Mouse (Mus musculus): ENCODE measurements at regions not wholly inside any gene's neighbourhood (a gene's known extent, or its start where the extent isn't known, plus 50 kb on each side); places are given as distances from the start of the nearest gene placed in this dataset.

DNA sequence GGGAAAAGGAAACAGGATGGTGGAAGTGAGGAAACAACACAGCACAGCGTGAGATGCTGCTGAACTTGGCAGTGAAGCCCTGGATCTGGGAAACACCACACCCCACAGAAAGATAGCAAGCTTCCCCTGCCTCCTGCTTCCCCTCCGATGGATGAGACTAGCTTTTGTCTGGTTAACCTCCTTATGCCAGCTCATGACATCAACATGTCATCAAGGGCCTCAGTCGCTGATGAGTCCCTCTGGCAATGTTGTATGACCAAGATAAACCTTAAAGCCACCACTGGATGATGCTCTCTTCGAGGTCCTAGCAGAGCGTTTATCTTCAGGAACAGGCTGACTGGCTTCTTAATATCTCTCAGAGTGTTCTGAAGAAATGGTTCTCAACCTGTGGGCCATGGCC is 388.1 kb downstream of the Cd83 start:
- no peak for ATAC-seq (ENCODE audit: poor library complexity, severe bottlenecking)

GRCm38 (mm10) chr13:44174236-44174635 is 389.7 kb downstream of the Cd83 start:
- no peak for ATAC-seq (ENCODE audit: poor library complexity, severe bottlenecking)

DNA sequence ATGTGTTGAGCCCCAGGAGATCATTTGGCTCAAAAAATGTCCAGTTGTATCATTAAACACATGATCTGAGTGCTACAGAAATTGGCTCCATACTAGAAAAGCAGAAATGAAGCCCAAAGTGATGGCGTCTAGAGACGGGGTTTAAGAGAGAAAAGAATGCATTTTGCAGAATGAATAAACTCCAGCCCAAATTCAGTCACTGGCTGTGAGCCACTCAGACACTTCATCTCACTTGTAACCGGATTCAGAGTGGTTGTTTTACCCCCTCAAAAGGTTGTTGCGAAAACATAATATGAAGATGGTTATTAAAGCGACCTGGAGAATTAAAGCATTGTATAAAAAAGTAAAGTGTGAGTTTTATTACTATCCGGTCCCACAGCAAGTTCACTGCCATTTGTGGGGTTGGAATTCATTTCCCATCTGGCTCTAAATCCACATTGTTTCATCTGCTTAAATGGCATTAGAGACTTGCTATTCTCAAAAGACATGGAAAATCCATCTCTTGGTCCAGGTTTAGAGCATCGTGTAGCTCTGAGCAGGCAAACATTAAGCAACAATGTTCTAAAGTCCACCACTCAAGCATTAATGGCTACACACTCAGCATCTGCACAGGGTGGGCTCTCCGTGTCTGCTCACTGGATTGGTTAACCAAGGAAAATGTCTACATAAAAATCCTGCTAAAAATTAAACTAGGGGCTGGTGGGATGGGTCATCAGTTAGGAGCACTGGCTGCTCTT is 390.9 kb downstream of the Cd83 start:
- no peak for ATAC-seq (ENCODE audit: poor library complexity, severe bottlenecking)

DNA sequence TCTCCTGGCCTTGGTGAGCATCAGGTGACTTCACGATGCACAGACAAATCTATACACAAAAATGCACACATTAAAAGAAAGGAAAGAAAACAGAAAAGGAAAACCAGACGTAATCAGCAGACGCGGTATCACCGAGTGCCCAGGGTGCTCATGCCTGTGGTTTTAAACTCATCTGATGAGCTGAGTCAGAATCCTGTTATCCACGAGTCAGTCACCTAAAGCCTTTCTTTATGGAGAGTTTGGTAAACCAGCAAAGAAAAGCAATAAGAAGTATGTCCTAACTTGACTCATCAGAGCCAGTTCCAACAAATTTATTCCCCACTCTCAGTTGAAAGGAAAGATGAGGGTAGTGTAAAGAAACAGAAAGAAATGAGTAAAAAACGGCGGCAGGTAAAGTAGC is 391.5 kb downstream of the Cd83 start:
- no peak for ATAC-seq (ENCODE audit: poor library complexity, severe bottlenecking)

- no peak for ATAC-seq (ENCODE audit: poor library complexity, severe bottlenecking)
Observed at GRCm38 (mm10) chr13:44178006-44178405, 393.4 kb downstream of the Cd83 start.

DNA sequence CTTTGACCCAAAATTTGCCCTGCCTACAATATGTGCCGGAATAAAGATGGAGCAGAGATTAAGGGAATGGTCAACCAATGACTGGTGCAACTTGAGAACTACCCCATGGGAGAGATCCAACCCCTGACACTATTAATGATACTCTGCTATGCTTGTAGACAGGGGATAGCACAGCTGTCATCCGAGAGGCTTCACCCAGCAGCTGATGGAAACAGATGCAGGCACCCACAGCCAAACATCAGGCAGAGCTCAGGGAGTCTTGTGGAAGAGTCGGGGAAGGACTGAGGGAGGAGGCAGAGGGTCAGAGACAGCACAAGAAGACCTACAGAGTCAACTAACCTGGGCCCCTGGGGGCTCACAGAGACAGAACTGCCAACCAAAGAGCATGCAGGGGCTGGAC is 395.8 kb downstream of the Cd83 start:
- no peak for ATAC-seq (ENCODE audit: poor library complexity, severe bottlenecking)

- ATAC-seq (ENCODE audit: poor library complexity, severe bottlenecking): no peak
Observed at GRCm38 (mm10) chr13:44182544-44183191, 398.1 kb downstream of the Cd83 start.

DNA sequence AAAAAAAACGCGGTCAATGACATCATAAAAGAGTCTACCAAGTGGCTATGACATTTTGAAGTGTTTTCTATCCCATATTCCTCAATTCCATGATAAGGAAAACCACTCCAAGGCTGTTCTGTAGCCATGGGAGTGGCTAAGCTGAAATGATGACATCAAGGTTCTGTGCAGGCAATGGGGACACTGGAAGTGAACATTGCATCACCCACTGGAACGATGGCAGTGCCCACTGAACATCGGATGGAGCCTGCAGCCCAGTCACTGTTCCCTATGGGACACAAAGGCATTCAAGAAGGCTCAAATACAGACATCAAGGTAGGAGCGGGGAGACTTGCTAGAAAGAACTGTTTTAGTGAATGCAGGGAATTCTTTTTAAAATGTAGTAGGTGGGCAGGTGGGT is 410.8 kb downstream of the Cd83 start:
- no peak for ATAC-seq (ENCODE audit: poor library complexity, severe bottlenecking)

DNA sequence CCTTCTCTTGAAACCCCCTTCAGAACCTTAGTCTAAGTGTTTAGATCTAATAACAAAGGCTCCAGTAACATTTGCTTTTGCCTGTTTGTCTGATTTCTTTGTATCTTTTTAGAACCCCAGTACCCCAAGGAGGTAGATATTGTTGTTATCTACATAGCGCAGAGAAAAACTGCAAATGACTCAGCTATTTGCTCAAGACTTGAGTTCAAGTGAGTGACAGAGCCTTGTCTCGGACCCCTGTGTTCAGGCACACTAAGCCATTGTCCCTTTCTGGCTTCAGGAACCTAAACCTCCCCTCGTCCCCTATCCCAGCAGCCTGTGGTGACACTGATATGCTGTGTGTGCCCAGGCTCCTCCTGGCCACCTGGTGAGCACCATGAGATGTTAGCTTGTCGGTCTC is 421.5 kb downstream of the Cd83 start:
- ATAC-seq (ENCODE audit: poor library complexity, severe bottlenecking): no peak

DNA sequence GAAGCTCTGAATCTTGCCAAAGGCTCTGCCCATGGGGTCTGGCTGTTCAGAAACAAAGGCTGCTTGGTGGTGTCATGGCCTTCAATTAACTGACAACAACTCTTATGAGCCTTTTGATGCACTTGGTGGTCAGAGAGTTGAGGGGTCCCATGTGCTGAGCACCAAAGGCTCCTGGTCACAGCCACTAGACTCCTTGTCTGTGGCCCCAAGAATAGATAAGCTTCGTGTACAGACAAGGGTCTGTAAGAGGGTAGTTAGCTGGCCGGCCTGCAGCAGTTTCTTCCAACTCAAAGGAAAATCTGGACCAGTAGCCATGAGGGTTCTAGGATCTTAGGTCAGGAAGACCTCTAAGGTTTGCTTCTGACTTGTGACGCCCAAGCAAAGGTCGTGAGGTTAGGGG is 421.9 kb downstream of the Cd83 start:
- ATAC-seq (ENCODE audit: poor library complexity, severe bottlenecking): no peak

DNA sequence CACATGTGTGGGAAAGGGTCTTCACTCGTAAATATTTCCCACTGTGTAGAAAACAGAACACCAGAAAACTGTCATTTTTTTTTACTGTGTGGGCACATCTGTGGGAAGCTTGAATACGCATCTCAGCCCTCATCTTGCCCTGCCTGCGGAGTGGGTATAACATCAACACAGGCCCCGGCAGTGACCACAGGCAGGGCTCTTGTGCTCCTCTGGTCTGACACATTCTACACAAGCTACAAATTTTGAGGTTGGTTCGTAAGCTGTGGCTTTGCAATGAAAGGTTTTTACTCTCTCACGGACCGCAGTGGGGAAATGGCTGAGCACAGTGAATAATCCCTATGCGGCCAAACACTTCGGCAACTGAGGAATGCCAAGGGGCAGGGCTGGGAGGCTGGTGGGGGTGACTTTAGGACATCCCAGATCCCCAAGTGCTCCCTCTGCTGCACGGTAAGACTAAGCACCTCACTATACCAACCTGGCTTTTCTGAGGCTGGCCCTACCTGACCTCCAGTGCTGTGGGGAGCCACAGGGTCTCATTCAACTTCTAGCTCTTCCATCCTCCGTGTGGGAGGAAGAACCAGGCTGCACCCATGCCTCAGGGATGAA is 422.9 kb downstream of the Cd83 start:
- no peak for ATAC-seq (ENCODE audit: poor library complexity, severe bottlenecking)

DNA sequence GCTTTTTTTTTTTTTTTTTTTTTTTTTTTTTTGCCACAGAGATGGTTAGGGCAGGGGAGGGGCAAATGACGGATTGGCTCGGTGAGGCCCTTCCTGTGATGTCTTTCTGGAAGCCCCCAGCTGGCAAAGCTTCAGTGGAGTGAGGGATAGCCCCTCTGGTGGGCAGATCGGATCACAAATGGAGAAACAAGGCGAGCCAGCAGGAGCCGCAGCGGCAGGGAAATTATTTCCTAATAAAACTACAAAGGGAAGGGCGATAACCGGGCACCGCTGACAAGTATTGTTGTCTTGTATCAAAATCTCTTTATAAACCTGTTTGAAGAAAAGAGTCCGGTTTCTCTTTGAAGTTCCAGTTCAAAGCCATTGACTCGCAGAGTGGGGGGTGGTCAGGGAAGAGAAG is 424.5 kb downstream of the Cd83 start:
- ATAC-seq (ENCODE audit: poor library complexity, severe bottlenecking): no peak

DNA sequence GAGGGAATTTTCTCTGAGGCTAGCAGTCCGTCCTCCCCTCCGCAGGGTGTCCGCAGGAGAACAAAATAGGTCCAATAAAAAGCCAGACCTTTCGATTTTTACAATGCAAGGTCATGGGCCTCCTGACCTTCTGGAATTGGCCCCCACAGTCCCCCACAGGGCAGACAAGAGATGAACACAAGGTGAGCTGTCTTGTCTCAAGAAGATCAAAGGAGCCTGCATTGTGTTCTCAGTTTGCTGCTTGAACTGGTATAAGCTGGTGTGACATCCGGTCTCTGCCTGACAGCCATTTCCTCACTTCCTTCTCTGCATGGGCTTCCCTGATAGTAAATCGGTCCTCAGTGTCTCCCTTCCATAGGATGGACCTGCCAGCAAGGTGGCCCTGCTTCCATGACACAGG is 425.5 kb downstream of the Cd83 start:
- no peak for ATAC-seq (ENCODE audit: poor library complexity, severe bottlenecking)

DNA sequence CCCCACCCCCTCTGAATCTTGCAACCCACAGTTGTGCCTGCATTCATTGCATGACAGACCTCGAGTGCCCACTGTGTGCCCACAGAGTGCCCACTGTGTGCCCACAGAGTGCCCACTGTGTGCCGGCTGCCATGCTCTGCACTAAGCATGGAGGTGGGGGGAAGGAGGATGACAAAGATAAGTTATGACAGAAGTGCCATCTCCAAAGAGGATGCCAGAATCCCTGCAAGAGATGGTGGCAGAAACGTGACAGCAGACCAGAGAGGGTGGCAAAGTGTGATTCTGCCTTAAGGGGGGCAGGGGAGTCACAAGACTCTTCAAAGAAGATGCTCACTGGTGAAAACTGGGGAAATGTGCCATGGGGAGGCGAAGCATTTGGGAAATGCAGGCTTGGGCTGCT is 427.8 kb downstream of the Cd83 start:
- ATAC-seq (ENCODE audit: poor library complexity, severe bottlenecking): no peak

DNA sequence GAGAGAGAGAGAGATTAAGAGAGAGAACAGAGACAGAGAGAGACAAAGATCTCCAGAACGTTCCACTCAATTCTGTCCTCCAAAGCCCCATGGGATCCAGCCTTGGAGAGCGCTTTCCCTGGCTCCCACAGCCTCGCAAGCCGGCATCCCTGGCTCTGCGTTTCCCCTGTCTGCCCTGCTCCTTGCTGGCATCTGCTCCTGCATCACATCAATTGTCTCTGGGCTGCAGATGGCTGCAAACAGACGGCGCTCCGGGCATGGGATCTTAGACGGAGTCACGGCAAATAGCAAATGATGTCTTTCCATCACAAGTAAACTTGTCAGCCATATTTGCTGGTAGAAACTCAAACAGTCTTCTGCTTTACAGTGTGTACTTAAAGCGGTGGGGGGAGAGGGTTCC is 428.4 kb downstream of the Cd83 start:
- ATAC-seq (ENCODE audit: poor library complexity, severe bottlenecking): no peak

DNA sequence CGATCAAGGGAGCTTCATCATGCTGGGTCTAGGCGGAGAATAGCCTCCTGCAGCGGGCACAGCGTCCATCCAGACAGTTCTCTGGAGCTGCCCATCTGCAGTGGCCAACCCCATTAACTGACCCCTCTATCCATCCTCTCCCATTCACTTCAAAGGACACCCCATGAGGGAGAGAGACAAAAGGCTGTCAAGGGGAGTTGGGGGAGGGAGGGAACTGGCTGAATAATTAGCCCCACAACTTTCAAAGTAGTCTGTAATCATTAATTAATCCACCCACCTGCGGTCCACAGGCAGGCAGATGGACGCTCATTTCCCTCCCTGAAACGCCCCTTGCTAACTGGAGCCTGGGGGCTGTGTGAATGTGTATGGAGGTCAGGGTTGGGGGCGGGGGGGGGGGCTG is 433.7 kb downstream of the Cd83 start:
- no peak for ATAC-seq (ENCODE audit: poor library complexity, severe bottlenecking)

- ATAC-seq (ENCODE audit: poor library complexity, severe bottlenecking): no peak
Observed at GRCm38 (mm10) chr13:44221721-44222120, 437.1 kb downstream of the Cd83 start.

- ATAC-seq (ENCODE audit: poor library complexity, severe bottlenecking): no peak
Observed at GRCm38 (mm10) chr13:44222335-44222734, 437.8 kb downstream of the Cd83 start.

DNA sequence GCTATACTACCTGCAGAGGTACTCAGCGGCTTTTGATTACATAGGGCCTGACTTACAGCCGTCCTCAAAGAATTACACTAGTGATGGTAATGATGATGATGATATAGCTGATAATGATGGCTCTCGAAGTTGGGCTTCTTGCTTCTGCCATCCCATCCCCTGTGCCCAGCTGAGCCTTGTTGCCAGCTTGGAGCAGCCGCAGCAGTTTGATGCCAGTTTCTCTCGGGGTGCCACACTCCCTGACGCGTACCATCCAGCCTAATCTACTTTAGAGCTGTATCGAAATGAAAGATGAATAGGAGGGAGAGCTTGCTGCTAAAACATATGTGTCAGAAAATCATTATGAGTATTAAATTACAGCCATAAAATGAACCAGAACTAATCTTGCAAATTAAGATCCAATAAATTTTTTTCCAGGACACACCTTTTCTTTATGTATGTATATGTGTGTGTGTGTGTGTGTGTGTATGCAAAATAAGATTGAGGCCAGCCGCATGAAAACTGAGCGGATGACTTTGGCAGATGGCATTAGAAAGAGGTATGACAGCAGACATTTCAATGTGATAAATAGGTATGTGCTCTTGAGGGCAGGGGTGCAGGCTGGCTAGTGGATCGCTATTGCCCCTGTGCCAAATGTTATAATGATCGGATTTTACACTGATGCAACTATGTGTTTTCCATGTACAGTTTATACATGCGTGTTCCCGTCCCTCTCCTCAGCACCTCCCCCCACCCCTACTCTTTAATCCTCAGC is 443.3 kb downstream of the Cd83 start:
- ATAC-seq (ENCODE audit: poor library complexity, severe bottlenecking): no peak

DNA sequence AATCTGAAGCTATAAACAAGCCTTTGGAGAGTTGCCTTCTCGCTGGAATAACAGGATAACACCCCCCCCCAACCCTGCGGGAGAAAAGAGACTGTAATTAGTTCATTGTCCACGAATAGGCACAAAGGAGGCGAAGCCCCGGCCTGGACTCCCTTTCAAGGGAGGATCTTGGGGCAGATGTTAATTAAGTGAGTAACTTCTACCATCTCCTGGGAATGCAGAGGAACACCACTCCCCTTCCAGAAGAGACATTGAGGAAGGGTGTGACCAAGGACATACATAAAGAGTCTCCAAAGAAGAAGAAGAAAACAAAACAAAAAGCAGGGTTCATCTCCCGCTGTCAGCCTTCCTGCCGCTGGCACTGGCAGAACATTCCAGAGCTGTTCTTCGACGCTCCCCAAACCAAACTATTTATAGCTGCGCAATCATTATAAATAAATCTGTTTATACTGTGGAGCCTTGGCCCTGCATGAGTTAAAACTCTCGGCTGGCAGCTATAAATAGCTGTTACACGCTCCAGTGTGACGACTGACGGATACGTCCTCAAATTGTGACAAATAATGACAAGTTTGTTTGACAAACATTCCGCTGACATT is 444.1 kb downstream of the Cd83 start:
- no peak for ATAC-seq (ENCODE audit: poor library complexity, severe bottlenecking)

DNA sequence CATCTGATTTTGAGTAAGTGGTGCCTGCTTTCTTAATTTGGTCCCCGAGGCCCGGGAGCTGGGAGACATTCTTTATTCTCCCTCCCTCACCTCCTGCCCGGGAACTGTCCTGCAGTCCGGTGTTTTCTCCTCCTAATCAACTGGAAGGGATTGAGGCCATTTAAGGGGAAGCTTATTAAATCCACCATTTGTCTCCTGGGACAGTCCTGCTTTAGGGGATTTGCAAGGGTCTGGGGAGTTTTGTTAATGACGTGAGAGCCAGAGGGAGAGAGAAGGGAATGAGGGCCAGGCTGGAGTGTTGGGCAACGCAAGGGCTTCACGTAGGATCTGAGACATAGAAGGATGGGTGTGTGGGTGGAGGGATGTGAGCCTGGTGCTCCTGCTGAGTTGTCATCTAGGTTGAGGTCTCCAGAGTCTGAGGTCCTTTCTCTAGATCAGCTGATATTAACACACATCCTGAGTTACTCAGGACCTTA is 444.6 kb downstream of the Cd83 start:
- no peak for ATAC-seq (ENCODE audit: poor library complexity, severe bottlenecking)
